Mouse (Mus musculus) layer of hippocampus, adult 2 months (tissue): ENCODE data around the gene Nr4a3. TPM values are rescaled to one million over a fixed set of nuclear protein-coding genes. Genes with fewer than 3 reads are reported as not detected.

ENCODE experiments used
- DNase-seq, 2 experiments: peaks; one replicate each; pipeline ENCODE4 v3.0.0; 2022; ENCODE audit warnings: low spot score in 2 of 2
- H3K27ac ChIP-seq: fragments of 200-600 bp; 2 replicates; pipeline ENCODE4 v1.8.1; 2022
- H3K4me3 ChIP-seq: fragments of 200-600 bp; 2 replicates; pipeline ENCODE4 v1.8.1; 2022; ENCODE audit warnings: mild to moderate bottlenecking
- CTCF ChIP-seq: fragments of 200-600 bp; conservative IDR thresholded peaks from 2 replicates; pipeline ENCODE4 v1.8.1; 2022; ENCODE audit warnings: antibody characterized with exemption, mild to moderate bottlenecking, moderate library complexity
- long read RNA-seq, 2 experiments: library from polyadenylated mRNA; stranded (forward); transcript quantifications; one replicate each; pipeline ENCODE4 v2.0.0; 2021; ENCODE audit warnings: borderline mapping rate in 2 of 2
- total RNA-seq, 2 experiments: library from RNA; stranded (reverse); gene quantifications; 2 replicates each; pipeline ENCODE4 v1.2.3; 2021

Gene Nr4a3
- 10 to 100 TPM; 63.5 to 68.7 TPM for total RNA-seq
- long read RNA-seq, experiment 1, partial matches to known transcripts = 6 of 6 reads
- long read RNA-seq, experiment 1, other reads (novel, unspliced or antisense) = 0 of 6 reads
- long read RNA-seq, experiment 2, partial matches to known transcripts = 0 of 4 reads
- long read RNA-seq, experiment 2, other reads (novel, unspliced or antisense) = 4 of 4 reads

DNA sequence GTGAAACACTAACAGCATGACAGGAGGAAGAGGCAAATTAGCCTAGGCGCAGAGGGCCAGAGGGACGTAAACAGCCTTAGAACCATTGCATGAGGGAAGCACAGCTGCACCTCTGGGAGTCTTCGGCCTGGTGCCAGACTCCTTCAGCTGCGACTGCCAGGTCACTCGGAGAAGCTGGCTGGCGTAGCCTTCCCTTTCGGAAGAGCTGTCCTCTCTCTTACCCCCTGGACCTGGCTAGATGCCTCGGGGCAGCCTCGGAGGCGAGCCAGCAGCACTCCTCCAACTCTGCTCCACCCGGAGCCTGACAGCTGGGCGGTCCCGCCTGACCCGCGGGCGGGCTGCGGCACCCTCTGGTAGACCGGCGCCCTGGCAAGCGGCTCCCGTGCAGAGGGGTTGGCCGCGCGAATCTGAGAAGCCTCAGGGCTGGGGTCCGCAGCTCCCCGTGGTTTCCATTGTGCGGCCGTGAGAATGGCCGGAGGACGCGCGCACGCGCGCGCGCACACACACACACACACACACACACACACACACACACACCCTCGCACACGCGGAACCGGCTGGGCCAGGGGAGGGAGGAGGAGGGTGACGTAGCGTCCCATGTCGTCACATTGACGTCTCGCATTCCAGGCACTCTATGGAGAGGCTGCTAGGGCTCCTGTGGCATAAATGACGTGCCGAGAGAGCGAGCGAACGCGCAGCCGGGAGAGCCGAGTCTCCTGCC, at the start of gene Nr4a3:
TSS of gene Nr4a3 (plus strand) at position 663 of the 721 bp plus-strand sequence.
- H3K4me3 ChIP-seq = peak within 1 kb of the TSS; percentile 88
- peak; percentile 50 for TF ChIP-seq CTCF
- peak; percentile 91 to 93 for DNase-seq

GRCm38 (mm10) chr4:48002969-48003368, 42.0 kb upstream of the Nr4a3 start:
- Histone ChIP-seq H3K4me3 (no peak overlapping the region), H3K27ac (peak overlapping the region; percentile 74)
- TF ChIP-seq CTCF = no peak
- DNase-seq = no peak

More for the DNA sequence above, at the start of gene Nr4a3:
- H3K27ac ChIP-seq = peak within 1 kb of the TSS; percentile 100

DNA sequence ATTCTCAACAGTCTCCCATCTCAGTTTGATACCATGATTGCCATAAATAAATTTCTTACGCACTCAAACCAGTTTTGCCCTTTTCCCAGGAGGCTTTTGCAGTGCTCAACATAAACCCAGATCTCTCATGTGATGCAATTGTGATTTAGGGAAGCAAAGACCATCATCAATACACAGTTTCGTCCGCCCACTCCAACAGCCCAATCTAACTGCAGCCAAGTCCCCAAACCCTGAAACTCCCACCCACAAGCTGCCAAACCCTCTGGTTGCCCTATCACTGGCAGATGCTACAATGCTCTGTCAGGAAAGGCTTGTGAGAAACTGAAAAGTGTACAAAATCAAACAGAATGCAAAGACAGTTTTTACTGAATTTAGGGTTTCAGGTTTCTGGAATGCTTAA, 41.5 kb upstream of the Nr4a3 start:
- peak; percentile 90 to 93 for DNase-seq
- no peak for TF ChIP-seq CTCF
- Histone ChIP-seq H3K27ac (peak overlapping the region; percentile 87), H3K4me3 (no peak overlapping the region)

DNA sequence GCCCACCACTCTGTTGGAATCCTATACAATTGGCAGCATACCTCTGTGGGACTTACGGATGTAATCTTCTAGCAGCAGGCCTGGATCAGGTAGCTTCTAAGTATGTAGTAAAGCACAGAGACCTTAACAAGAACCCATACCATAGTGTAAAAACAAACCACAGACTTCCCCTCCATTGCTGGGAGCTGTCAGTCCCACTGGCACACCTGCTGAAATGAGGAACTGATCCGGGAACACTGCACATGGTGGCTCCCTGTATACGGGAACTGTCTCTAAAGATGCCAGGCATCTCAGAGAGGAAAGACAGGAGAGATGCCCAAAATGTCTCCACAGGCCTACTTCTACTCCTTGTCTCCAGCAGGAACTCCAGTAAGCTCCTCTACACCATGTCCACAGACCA, 38.6 kb upstream of the Nr4a3 start:
- no peak for TF ChIP-seq CTCF
- H3K4me3 ChIP-seq = no peak overlapping the region
- no peak for DNase-seq
- H3K27ac ChIP-seq = no peak overlapping the region

DNA sequence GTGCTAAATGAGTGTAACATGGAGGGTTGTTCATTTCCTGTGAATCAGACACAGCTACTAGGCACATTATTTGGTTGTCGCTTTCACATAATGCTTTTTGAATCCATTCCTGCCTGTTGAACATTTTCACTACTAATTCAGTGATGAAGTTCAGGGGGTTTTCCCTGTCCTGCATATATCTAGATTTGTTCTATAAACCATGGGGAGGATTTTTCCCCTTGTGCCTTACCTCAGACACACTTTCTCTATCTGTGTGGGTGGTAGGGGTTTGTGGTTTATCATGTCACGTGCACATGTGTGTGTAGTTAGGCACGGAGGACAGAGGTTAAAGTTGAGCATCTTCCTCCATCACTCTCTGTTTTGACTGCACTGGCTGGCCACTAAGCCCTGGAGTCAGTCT, 32.7 kb upstream of the Nr4a3 start:
- no peak for DNase-seq
- H3K4me3 ChIP-seq = no peak overlapping the region
- H3K27ac ChIP-seq = no peak overlapping the region
- TF ChIP-seq CTCF = no peak

DNA sequence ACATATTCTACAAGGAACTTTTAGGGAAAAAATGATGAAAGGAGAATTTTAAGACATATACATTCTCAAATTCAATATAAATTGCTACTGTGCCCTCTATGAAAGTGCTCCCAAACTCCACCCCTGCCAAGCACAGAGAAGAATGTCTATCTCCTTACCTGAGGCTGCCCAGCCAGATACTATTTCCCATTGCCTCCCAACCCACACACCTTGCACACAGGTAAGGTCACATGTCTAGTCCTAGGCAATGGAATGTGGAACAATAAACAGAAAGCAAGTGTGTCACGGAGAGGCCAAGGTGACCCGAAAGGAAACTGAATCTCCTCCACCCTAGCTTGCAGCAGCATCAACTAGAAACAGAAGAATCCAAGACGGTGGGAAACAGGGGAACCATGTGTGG, 22.0 kb upstream of the Nr4a3 start:
- TF ChIP-seq CTCF = no peak
- DNase-seq = no peak
- Histone ChIP-seq H3K4me3 (no peak overlapping the region), H3K27ac (no peak overlapping the region)

DNA sequence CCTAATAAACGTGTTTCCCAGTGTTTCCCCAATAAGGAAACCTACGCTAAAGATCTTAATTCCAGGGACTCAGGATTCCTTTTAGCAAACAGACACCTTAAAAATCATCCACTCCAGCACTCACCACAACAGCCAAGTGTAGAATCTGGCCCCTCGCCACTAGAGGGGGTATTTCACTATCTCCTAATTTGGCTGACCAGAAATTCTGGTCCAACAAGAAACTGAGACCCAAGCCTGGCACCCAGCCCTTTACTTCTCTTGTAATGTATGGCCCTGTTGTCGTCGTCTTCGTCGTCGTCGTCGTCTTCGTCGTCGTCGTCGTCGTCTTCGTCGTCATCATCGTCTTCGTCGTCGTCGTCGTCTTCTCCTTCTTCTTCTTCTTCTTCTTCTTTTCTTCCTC, 15.3 kb upstream of the Nr4a3 start:
- peak; percentile 68 for TF ChIP-seq CTCF
- Histone ChIP-seq H3K4me3 (no peak overlapping the region), H3K27ac (no peak overlapping the region)
- DNase-seq = no peak

DNA sequence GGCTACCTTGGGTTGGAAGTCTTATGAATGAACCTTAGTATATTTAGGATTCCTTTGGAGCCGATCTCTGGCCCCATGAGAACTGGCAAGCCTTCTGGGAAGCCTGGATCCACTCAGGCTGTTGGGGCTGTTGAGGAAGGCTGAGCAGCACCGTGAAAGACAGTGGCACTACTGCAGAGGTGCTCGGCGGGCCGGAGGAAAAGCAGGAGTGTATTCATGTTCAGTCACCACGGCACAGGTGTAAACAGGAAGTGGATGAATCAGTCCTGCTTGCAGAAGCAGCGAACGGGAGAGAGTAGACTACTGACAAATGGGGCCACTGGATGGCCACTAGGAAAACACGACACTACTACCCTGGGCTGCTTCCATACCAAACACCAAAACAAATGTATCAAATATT, 10.7 kb upstream of the Nr4a3 start:
- Histone ChIP-seq H3K4me3 (no peak overlapping the region), H3K27ac (no peak overlapping the region)
- DNase-seq = no peak
- no peak for TF ChIP-seq CTCF

DNA sequence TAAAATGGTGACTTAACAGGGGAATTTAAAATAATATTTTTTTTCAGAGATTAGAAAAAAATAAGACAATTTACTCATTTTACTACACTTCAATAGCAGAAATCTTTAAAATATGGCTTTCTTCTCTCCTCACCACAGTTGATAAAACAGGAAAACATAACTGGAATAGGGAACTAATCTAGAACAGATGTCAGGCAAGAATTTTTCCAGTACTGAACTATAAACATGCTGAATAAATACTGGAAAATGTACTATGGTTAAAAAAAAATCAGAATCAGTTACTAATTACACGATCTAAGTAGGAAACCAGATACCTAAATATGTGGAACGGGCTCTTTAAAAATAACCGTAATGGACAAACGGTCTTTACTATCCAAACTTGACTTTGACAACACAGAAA, 7.3 kb upstream of the Nr4a3 start:
- no peak for TF ChIP-seq CTCF
- no peak overlapping the region; the same call in 1 of the 2 replicates for H3K27ac ChIP-seq
- DNase-seq = no peak
- no peak overlapping the region for H3K4me3 ChIP-seq

DNA sequence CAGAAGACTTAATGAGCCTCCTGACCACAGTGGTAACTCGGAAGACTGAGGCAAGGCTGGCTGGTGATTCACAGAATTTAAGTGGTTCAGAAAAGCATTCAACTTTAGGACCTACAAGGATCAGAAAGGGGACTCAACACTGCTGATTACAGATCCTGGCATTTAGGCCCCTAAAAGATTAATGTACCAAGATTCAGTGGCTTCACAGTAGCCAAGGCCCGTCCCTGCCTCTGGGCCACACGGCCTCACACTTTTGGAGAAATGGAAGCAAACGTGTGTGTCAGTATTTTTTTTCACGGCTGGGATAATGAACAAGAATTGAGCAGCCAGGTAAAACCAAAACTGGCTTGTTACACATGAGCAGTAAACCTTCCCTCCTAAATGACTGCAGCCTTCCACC, 6.1 kb upstream of the Nr4a3 start:
- DNase-seq = no peak
- Histone ChIP-seq H3K27ac (peak overlapping the region; percentile 24), H3K4me3 (no peak overlapping the region)
- no peak for TF ChIP-seq CTCF

GRCm38 (mm10) chr4:48039736-48040135, 5.2 kb upstream of the Nr4a3 start:
- DNase-seq = no peak
- 0 out of 2 replicates have a peak overlapping the region, but pooled peaks have one; percentile 24 for H3K27ac ChIP-seq
- no peak for TF ChIP-seq CTCF
- H3K4me3 ChIP-seq = no peak overlapping the region

DNA sequence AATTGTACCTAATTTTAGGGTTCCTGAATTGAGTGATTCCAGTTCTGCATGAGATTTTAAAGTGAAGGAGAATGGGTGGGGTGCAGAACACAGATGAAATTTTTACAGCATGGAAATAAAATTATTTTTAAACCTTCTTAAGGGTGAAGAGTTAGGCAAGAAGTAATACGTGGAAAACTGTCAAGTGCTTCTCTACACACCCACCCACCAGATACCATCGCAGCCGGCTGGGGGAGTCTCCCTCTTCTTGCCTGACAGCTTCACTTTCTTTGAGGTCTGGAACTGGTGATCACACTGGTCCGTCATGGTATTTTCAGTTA, 2.5 kb upstream of the Nr4a3 start:
- TF ChIP-seq CTCF = no peak
- peak overlapping the region; percentile 88 for H3K4me3 ChIP-seq
- H3K27ac ChIP-seq = peak overlapping the region; percentile 100
- no peak for DNase-seq

- H3K4me3 ChIP-seq = peak overlapping the region; percentile 88
- peak; percentile 80 for TF ChIP-seq CTCF
- DNase-seq = peak; percentile 95 to 96
- peak overlapping the region; percentile 100 for H3K27ac ChIP-seq
Observed at GRCm38 (mm10) chr4:48042786-48043701, 1.9 kb upstream of the Nr4a3 start.
